Mouse (Mus musculus) kidney, embryonic 14.5 days (tissue): Measurements from ENCODE around the gene Itih3. TPM values are rescaled to one million over a fixed set of nuclear protein-coding genes. Genes with fewer than 3 reads are reported as not detected.

Experiments
- ATAC-seq: fragments of 200-750 bp; cut with Nextera tagmentation; 2 replicates; pipeline ENCODE4 v1.8.0; 2017; ENCODE audit warnings: moderate number of reproducible peaks, mild to moderate bottlenecking, moderate TSS enrichment, moderate library complexity; ENCODE audit not compliant: low FRiP score, low TSS enrichment
- H3K27ac ChIP-seq: fragments of 300-500 bp; sonication (generic); 2 replicates; pipeline ENCODE4 v1.5.1; 2014; ENCODE audit warnings: low read depth, mild to moderate bottlenecking, low read length, moderate library complexity, mixed read lengths
- H3K27me3 ChIP-seq: fragments of 300-500 bp; sonication (generic); 2 replicates; pipeline ENCODE4 v1.6.1; 2014; ENCODE audit warnings: mild to moderate bottlenecking, low read length; ENCODE audit not compliant: control insufficient read depth, insufficient read depth
- H3K36me3 ChIP-seq: fragments of 300-500 bp; sonication (generic); 2 replicates; pipeline ENCODE4 v1.6.1; 2014; ENCODE audit warnings: low read length, mixed read lengths; ENCODE audit not compliant: control insufficient read depth, insufficient read depth
- H3K4me1 ChIP-seq: fragments of 300-500 bp; sonication (generic); 2 replicates; pipeline ENCODE4 v1.6.1; 2014; ENCODE audit warnings: low read length, mixed read lengths; ENCODE audit not compliant: control insufficient read depth, insufficient read depth
- H3K4me2 ChIP-seq: fragments of 300-500 bp; sonication (generic); replicated peaks from 2 replicates; pipeline ENCODE4 v1.6.1; 2014; ENCODE audit warnings: low read depth, mild to moderate bottlenecking, low read length
- H3K4me3 ChIP-seq: fragments of 300-500 bp; sonication (generic); 2 replicates; pipeline ENCODE4 v1.5.1; 2014; ENCODE audit warnings: mild to moderate bottlenecking, low read length
- H3K9ac ChIP-seq: fragments of 300-500 bp; sonication (generic); 2 replicates; pipeline ENCODE4 v1.6.1; 2014; ENCODE audit warnings: low read depth, mild to moderate bottlenecking, low read length, moderate library complexity
- H3K9me3 ChIP-seq: fragments of 300-500 bp; sonication (generic); 2 replicates; pipeline ENCODE4 v1.6.1; 2016; ENCODE audit warnings: low read length; ENCODE audit not compliant: control insufficient read depth
- WGBS: fragments of 180-500 bp; shearing (Covaris S2); extraction: QIAGEN DNeasy Blood & Tissue Kit; methylation state at CpG from one replicate; pipeline ENCODE4 v1.1.7; 2014; 5-methylcytosine and 5-hydroxymethylcytosine counted together
- polyA plus RNA-seq: library from polyadenylated mRNA; unstranded; fragments of >200 nt; fragmentation: Nextera tagmentation; extraction: Ambion mirVana; gene quantifications from 2 replicates; pipeline ENCODE4 v1.2.1, GENCODE M21; 2014

The Itih3 gene
- polyA plus RNA-seq, 1 experiment from 2014 or later, result 0.30 TPM

DNA sequence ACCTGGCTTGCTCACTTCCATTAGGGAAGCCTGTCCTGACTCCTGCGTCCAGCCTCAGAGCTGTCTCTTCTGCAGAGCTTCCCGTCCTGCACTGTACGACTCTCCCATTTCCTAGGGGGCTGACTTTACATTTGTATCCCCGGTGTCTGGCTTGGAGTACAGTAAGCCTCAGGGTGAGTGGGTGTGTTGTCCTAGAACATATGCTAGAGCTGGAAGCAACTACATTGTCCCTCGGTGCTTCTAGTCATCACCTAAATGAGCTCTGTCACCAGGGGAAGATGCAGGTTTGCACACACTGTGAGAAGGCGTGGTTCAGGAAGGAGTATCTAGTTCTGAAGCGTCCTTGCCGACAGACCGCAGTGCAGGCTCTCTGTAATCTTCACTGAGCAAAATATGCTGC is 61.2 kb downstream of the Itih3 start:
- Histone ChIP-seq H3K27me3 (no peaks in the 10 kb centered on the region), H3K4me1 (no peaks in the 10 kb centered on the region), H3K9ac (no peak overlapping the region), H3K27ac (no peak overlapping the region), H3K4me3 (no peak overlapping the region), H3K4me2 (no peak overlapping the region), H3K36me3 (peaks cover 9% of the 10 kb centered on the region; the same call in 1 of the 2 replicates), H3K9me3 (no peaks in the 10 kb centered on the region)
- ATAC-seq, result no peak
- WGBS, result 85% methylated on average over 9 of the region's 9 CpGs

- H3K27ac ChIP-seq, result no peak overlapping the region
- no peak overlapping the region for H3K4me2 ChIP-seq
- WGBS, result 50% methylated on average over 16 of the region's 16 CpGs
- H3K9ac ChIP-seq, result no peak overlapping the region
- peaks cover 9% of the 10 kb centered on the region; the same call in 1 of the 2 replicates for H3K36me3 ChIP-seq
- H3K4me1 ChIP-seq, result no peaks in the 10 kb centered on the region
- ATAC-seq, result no peak
- no peak overlapping the region for H3K4me3 ChIP-seq
- H3K9me3 ChIP-seq, result no peaks in the 10 kb centered on the region
- no peaks in the 10 kb centered on the region for H3K27me3 ChIP-seq
These were observed 62.0 kb downstream of the Itih3 start for GRCm38 (mm10) chr14:30861421-30862125.

Other genes starting within 250 kb of the Itih3 start
- gene Sfmbt1, start 208.9 kb downstream of the Itih3 start, polyA plus RNA-seq, result 8.5 and 18.0 TPM in 2 replicates
- gene Tmem110, start 98.2 kb downstream of the Itih3 start, polyA plus RNA-seq, result 26.8 and 29.5 TPM in 2 replicates
- gene Mustn1, start 44.6 kb downstream of the Itih3 start, polyA plus RNA-seq, result 2.7 TPM in 2 replicates
- 0.12 and 0.26 TPM in 2 replicates for gene Itih4, start 37.3 kb downstream of the Itih3 start, polyA plus RNA-seq
- 0.08 and 0.10 TPM in 2 replicates for gene Itih1, start 19.5 kb upstream of the Itih3 start, polyA plus RNA-seq
- gene Nek4, start 27.6 kb upstream of the Itih3 start, polyA plus RNA-seq, result 11.1 and 20.3 TPM in 2 replicates
- 66.5 and 72.9 TPM in 2 replicates for gene Glt8d1, start 77.6 kb upstream of the Itih3 start, polyA plus RNA-seq
- 350 and 462 TPM in 2 replicates for gene Spcs1, start 77.9 kb upstream of the Itih3 start, polyA plus RNA-seq
- 104 and 116 TPM in 2 replicates for gene Pbrm1, start 95.4 kb upstream of the Itih3 start, polyA plus RNA-seq
- gene Gnl3, start 95.4 kb upstream of the Itih3 start, polyA plus RNA-seq, result 146 and 166 TPM in 2 replicates
- 98.5 and 124 TPM in 2 replicates for gene Smim4, start 205.2 kb upstream of the Itih3 start, polyA plus RNA-seq
- gene Nt5dc2, start 207.3 kb upstream of the Itih3 start, polyA plus RNA-seq, result 377 and 517 TPM in 2 replicates
- 39.8 and 41.1 TPM in 2 replicates for gene Stab1, start 244.9 kb upstream of the Itih3 start, polyA plus RNA-seq